Mouse (Mus musculus): ENCODE results near the gene Gng7. TPM values are rescaled to one million over a fixed set of nuclear protein-coding genes. Genes with fewer than 3 reads are reported as not detected.

Gene Gng7
- total and polyA plus RNA-seq, 3 experiments: 0.24 to 0.47 TPM; not detected in 1

DNA sequence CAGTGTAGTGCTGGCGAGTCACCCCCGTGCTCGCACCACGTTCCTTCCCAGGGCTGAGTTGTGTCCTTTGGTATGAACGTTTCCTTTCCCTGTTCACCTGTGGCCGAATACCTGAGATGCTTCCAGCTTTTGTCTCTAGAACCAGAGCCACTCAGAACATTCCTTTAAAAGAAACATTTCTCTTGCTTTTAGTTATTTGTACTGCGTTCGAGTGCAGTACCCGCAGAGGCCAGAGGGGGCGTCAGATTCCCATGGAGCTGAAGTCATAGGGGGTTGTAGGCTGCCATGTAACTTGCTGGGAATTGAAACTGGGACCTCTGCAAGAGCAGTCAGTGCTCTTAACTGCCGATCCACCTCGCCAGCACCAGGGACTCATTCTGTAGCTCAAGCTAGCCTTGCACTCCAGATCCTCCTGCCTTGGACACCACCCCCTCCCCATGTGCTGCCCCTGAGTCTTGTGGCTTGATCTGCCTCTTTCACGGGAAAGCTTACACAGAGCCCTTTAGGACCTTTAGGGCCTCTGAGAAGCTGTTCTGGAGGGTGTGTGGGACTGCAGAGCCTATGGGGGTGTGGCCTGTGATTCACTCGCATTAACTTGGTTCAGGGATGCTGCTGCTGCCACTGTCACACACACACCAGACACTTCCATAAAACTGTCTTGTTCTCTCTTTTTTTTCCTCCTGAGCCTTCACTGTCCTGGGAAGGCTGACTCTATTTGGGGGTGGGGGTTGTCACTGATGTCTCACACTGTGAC, 67.9 kb downstream of the Gng7 start:
- peaks cover 24% of the 10 kb centered on the region for H3K27me3 ChIP-seq (replicated peaks)
- no peak overlapping the region for H3K4me2 ChIP-seq (ENCODE audit: insufficient read depth, low read depth, poor library complexity, severe bottlenecking)
- in situ Hi-C loops (cut with MboI; ENCODE audit: low pct_ligation_motif_present, low pct_unique_long_range_greater_than_20kb, low sequenced_read_pairs): no loop called here
- H3K4me3 ChIP-seq (replicated peaks in 1 of 3; ENCODE audit: low read depth in 2 of 3, low read length in 2 of 3, poor library complexity in 1 of 3): no peak overlapping the region
- DNase-seq (ENCODE audit: extremely low read depth): no peak
- no peaks in the 10 kb centered on the region for H3K9me3 ChIP-seq (replicated peaks; ENCODE audit: low read length)
- dilution Hi-C loops (cut with MboI; ENCODE audit: extremely low pct_ligation_motif_present, extremely low pct_unique_long_range_greater_than_20kb, low sequenced_read_pairs): no loop called here
- no peaks in the 10 kb centered on the region for H3K79me2 ChIP-seq (replicated peaks; ENCODE audit: control insufficient read depth, extremely low read depth, insufficient read depth, poor library complexity, severe bottlenecking)
- H3K9ac ChIP-seq (ENCODE audit: insufficient read depth, low read depth): no peak overlapping the region
- TF ChIP-seq NELFE (IDR thresholded peaks at IDR 0.05; ENCODE audit: low read depth, low read length): no peak
- peak; percentile 47 to 61 for TF ChIP-seq CTCF (conservative IDR thresholded peaks at IDR 0.05 in 1 of 2, IDR thresholded peaks at IDR 0.05 in 1 of 2; ENCODE audit: low read depth in 2 of 2, low read length in 2 of 2)
- H3K4me1 ChIP-seq (ENCODE audit: control insufficient read depth in 1 of 2, insufficient read depth in 2 of 2): peaks cover 6 to 37% of the 10 kb centered on the region in 2 experiments; a peak in 3 of 4 replicates
- no peak overlapping the region for H3K27ac ChIP-seq (ENCODE audit: insufficient read depth, low read depth)
- H3K36me3 ChIP-seq (replicated peaks in 1 of 2; ENCODE audit: control insufficient read depth in 1 of 2, insufficient read depth in 1 of 2, low read length in 1 of 2): no peaks in the 10 kb centered on the region

- Histone ChIP-seq H3K4me3 (replicated peaks in 1 of 3; ENCODE audit: low read depth in 2 of 3, low read length in 2 of 3, poor library complexity in 1 of 3) (no peak overlapping the region), H3K9ac (ENCODE audit: insufficient read depth, low read depth) (no peak overlapping the region), H3K36me3 (replicated peaks in 1 of 2; ENCODE audit: control insufficient read depth in 1 of 2, insufficient read depth in 1 of 2, low read length in 1 of 2) (no peaks in the 10 kb centered on the region), H3K27ac (ENCODE audit: insufficient read depth, low read depth) (no peak overlapping the region), H3K79me2 (replicated peaks; ENCODE audit: control insufficient read depth, extremely low read depth, insufficient read depth, poor library complexity, severe bottlenecking) (no peaks in the 10 kb centered on the region), H3K9me3 (replicated peaks; ENCODE audit: low read length) (no peaks in the 10 kb centered on the region), H3K27me3 (replicated peaks) (peaks cover 36% of the 10 kb centered on the region), H3K4me1 (ENCODE audit: control insufficient read depth in 1 of 2, insufficient read depth in 2 of 2) (peaks cover 24 to 50% of the 10 kb centered on the region in 2 experiments), H3K4me2 (ENCODE audit: insufficient read depth, low read depth, poor library complexity, severe bottlenecking) (no peak overlapping the region)
- TF ChIP-seq HCFC1 (IDR thresholded peaks at IDR 0.05; ENCODE audit: low read depth, low read length) (no peak), SIN3A (IDR thresholded peaks at IDR 0.05; ENCODE audit: low read length) (no peak), MXI1 (IDR thresholded peaks at IDR 0.05; ENCODE audit: low read depth, low read length) (no peak), POLR2AphosphoS2 (IDR thresholded peaks at IDR 0.05; ENCODE audit: low read depth, low read length) (no peak), ZNF384 (IDR thresholded peaks at IDR 0.05; ENCODE audit: low read depth, low read length) (no peak), USF2 (conservative IDR thresholded peaks at IDR 0.05; ENCODE audit: low read depth, low read length) (no peak), CHD2 (IDR thresholded peaks at IDR 0.05; ENCODE audit: low read length) (no peak), E2F4 (IDR thresholded peaks at IDR 0.05; ENCODE audit: insufficient replicate concordance, low read depth, low read length) (no peak)
- dilution Hi-C loops (cut with MboI; ENCODE audit: extremely low pct_ligation_motif_present, extremely low pct_unique_long_range_greater_than_20kb, low sequenced_read_pairs): no loop called here
- in situ Hi-C loops (cut with MboI; ENCODE audit: low pct_ligation_motif_present, low pct_unique_long_range_greater_than_20kb, low sequenced_read_pairs): no loop called here
- DNase-seq (ENCODE audit: extremely low read depth): no peak
These were observed 70.5 kb downstream of the Gng7 start for GRCm38 (mm10) chr10:80944231-80944630.

DNA sequence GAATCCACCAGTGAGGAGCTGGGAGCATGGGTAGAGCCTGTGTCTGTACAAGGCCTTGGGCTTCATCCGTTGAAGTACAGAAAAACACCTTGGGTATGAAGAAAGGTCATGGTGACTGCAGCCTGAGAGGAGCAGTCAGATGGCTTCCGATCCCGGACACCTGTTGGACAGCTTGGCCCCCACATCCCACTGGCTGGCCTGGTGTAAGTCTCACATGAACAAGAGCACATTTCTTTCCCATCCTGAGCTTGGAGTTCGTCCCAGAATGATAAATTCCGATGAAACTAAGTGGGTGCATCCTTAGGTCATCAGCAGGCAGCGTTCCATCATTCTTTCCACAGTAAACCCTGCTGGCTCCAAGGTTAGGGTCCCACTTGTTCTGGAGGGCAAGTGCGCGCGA, 71.0 kb downstream of the Gng7 start:
- peaks cover 27 to 50% of the 10 kb centered on the region in 2 experiments for H3K4me1 ChIP-seq (ENCODE audit: control insufficient read depth in 1 of 2, insufficient read depth in 2 of 2)
- H3K9ac ChIP-seq (ENCODE audit: insufficient read depth, low read depth): no peak overlapping the region
- H3K36me3 ChIP-seq (replicated peaks in 1 of 2; ENCODE audit: control insufficient read depth in 1 of 2, insufficient read depth in 1 of 2, low read length in 1 of 2): no peaks in the 10 kb centered on the region
- TF ChIP-seq KAT2A (IDR thresholded peaks at IDR 0.05; ENCODE audit: insufficient replicate concordance, low read length): no peak
- TF ChIP-seq SMC3 (IDR thresholded peaks at IDR 0.05; ENCODE audit: low read depth, low read length): no peak
- no peak for TF ChIP-seq RCOR1 (conservative IDR thresholded peaks at IDR 0.05; ENCODE audit: low read depth, low read length)
- TF ChIP-seq MYC (IDR thresholded peaks at IDR 0.05; ENCODE audit: low read depth, low read length): no peak
- no peak for TF ChIP-seq ETS1 (conservative IDR thresholded peaks at IDR 0.05; ENCODE audit: low read depth, low read length)
- no peak for TF ChIP-seq CTCF (conservative IDR thresholded peaks at IDR 0.05 in 1 of 2, IDR thresholded peaks at IDR 0.05 in 1 of 2; ENCODE audit: low read depth in 2 of 2, low read length in 2 of 2)
- no peak for TF ChIP-seq MAX (IDR thresholded peaks at IDR 0.05; ENCODE audit: low read length)
- TF ChIP-seq PAX5 (IDR thresholded peaks at IDR 0.05; ENCODE audit: low read length): no peak
- no peak for TF ChIP-seq MAZ (IDR thresholded peaks at IDR 0.05; ENCODE audit: low read depth, low read length)
- TF ChIP-seq TBP (conservative IDR thresholded peaks at IDR 0.05; ENCODE audit: low read depth, low read length): no peak
- no peak for TF ChIP-seq NRF1 (IDR thresholded peaks at IDR 0.05; ENCODE audit: low read depth, low read length)
- TF ChIP-seq SIN3A (IDR thresholded peaks at IDR 0.05; ENCODE audit: low read length): no peak
- H3K4me2 ChIP-seq (ENCODE audit: insufficient read depth, low read depth, poor library complexity, severe bottlenecking): no peak overlapping the region
- in situ Hi-C loops (cut with MboI; ENCODE audit: low pct_ligation_motif_present, low pct_unique_long_range_greater_than_20kb, low sequenced_read_pairs): no loop called here
- H3K4me3 ChIP-seq (replicated peaks in 1 of 3; ENCODE audit: low read depth in 2 of 3, low read length in 2 of 3, poor library complexity in 1 of 3): no peak overlapping the region
- H3K27ac ChIP-seq (ENCODE audit: insufficient read depth, low read depth): no peak overlapping the region
- dilution Hi-C loops (cut with MboI; ENCODE audit: extremely low pct_ligation_motif_present, extremely low pct_unique_long_range_greater_than_20kb, low sequenced_read_pairs): no loop called here
- no peak for DNase-seq (ENCODE audit: extremely low read depth)
- H3K9me3 ChIP-seq (replicated peaks; ENCODE audit: low read length): no peaks in the 10 kb centered on the region
- no peaks in the 10 kb centered on the region for H3K79me2 ChIP-seq (replicated peaks; ENCODE audit: control insufficient read depth, extremely low read depth, insufficient read depth, poor library complexity, severe bottlenecking)
- H3K27me3 ChIP-seq (replicated peaks): peaks cover 42% of the 10 kb centered on the region

Measured in CH12.LX (cell line).